Mouse (Mus musculus) liver, postnatal 0 days (tissue): ENCODE results near the gene Bckdhb. TPM values are rescaled to one million over a fixed set of nuclear protein-coding genes. Genes with fewer than 3 reads are reported as not detected.
"Not testable (repeated sequence)": the region's sequence is repeated elsewhere in the genome, so short reads cannot be mapped to it uniquely, and the experiment has no call there.

Experiments
- ATAC-seq: fragments of 200-750 bp; cut with Nextera tagmentation; 2 replicates; pipeline ENCODE4 v1.8.0; 2017; ENCODE audit warnings: mild to moderate bottlenecking, moderate library complexity
- DNase-seq: peaks from one replicate; pipeline ENCODE4 v3.0.0-alpha.2; 2016
- H3K27ac ChIP-seq: fragments of 300-500 bp; sonication (generic); 2 replicates; pipeline ENCODE4 v1.5.1; 2014; ENCODE audit warnings: antibody characterized with exemption, moderate library complexity, mild to moderate bottlenecking, low read depth
- H3K27me3 ChIP-seq: fragments of 300-500 bp; sonication (generic); 2 replicates; pipeline ENCODE4 v1.6.1; 2014; ENCODE audit warnings: low read length, control low read depth, mixed read lengths; ENCODE audit not compliant: insufficient read depth
- H3K36me3 ChIP-seq: fragments of 300-500 bp; sonication (generic); replicated peaks from 2 replicates; pipeline ENCODE4 v1.6.1; 2014; ENCODE audit warnings: mild to moderate bottlenecking, control low read depth, low read length, moderate library complexity, mixed read lengths; ENCODE audit not compliant: insufficient read depth
- H3K4me1 ChIP-seq: fragments of 300-500 bp; sonication (generic); 2 replicates; pipeline ENCODE4 v1.6.1; 2014; ENCODE audit warnings: antibody characterized with exemption, mild to moderate bottlenecking, control low read depth; ENCODE audit not compliant: insufficient read depth
- H3K4me2 ChIP-seq: fragments of 300-500 bp; sonication (generic); 2 replicates; pipeline ENCODE4 v1.6.1; 2014; ENCODE audit warnings: low read depth, mild to moderate bottlenecking, low read length, moderate library complexity, mixed read lengths
- H3K4me3 ChIP-seq: fragments of 300-500 bp; sonication (generic); 2 replicates; pipeline ENCODE4 v1.5.1; 2014; ENCODE audit warnings: low read depth, low read length
- H3K9ac ChIP-seq: fragments of 300-500 bp; sonication (generic); replicated peaks from 2 replicates; pipeline ENCODE4 v1.6.1; 2014; ENCODE audit warnings: mild to moderate bottlenecking, moderate library complexity
- H3K9me3 ChIP-seq: fragments of 300-500 bp; sonication (generic); 2 replicates; pipeline ENCODE4 v1.6.1; 2016; ENCODE audit warnings: mild to moderate bottlenecking, control low read depth, low read length, mixed read lengths
- CTCF ChIP-seq: sonication (generic); IDR thresholded peaks from 2 replicates; pipeline ENCODE4 v1.5.1; 2016; ENCODE audit warnings: antibody characterized with exemption, low read depth
- EP300 ChIP-seq: IDR thresholded peaks from 2 replicates; pipeline ENCODE4 v1.6.1; 2016; ENCODE audit warnings: antibody characterized with exemption, low read depth, mild to moderate bottlenecking
- WGBS: fragments of 180-500 bp; shearing (Covaris S2); extraction: QIAGEN DNeasy Blood & Tissue Kit; methylation state at CpG from one replicate; pipeline ENCODE4 v1.1.7; 2014; ENCODE audit not compliant: insufficient replicate concordance; 5-methylcytosine and 5-hydroxymethylcytosine counted together
- polyA plus RNA-seq: library from polyadenylated mRNA; unstranded; fragments of >200 nt; fragmentation: Nextera tagmentation; extraction: Ambion mirVana; gene quantifications from 2 replicates; pipeline ENCODE4 v1.2.1, GENCODE M21; 2015

Gene Bckdhb
- polyA plus RNA-seq, 1 experiment from 2014 or later, result 123 TPM

DNA sequence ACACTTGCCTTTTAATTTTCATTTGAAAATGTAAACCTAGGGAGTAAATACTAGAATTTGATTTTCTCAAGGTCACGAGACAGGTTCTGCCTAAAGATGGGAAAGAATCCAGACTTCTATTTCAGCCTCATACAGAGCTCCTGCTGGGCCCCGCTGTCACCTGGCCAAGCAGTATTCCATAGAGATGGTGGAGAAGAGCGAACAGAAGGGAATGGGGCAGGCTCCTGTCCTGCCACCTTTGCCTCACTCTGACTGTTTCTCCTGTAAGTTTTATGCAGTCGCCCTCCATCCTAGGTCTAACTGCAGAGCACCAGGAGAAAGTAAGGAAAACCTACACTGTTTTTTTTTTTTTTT is 720 bp downstream of the Bckdhb start:
- peak overlapping the region; percentile 94 for H3K27ac ChIP-seq
- H3K27me3 ChIP-seq, result no peaks in the 10 kb centered on the region
- DNase-seq (no peak), ATAC-seq (no peak)
- H3K4me2 ChIP-seq, result peak overlapping the region; percentile 90
- H3K9me3 ChIP-seq, result no peaks in the 10 kb centered on the region
- peak overlapping the region; percentile 82 for H3K9ac ChIP-seq
- no peaks in the 10 kb centered on the region for H3K36me3 ChIP-seq
- H3K4me1 ChIP-seq, result 0 out of 2 replicates have a peak, but pooled peaks cover 3% of the 10 kb centered on the region
- H3K4me3 ChIP-seq, result peak overlapping the region; percentile 73
- TF ChIP-seq CTCF (no peak), EP300 (no peak)
- WGBS, result 59% methylated on average over 4 of the region's 4 CpGs

DNA sequence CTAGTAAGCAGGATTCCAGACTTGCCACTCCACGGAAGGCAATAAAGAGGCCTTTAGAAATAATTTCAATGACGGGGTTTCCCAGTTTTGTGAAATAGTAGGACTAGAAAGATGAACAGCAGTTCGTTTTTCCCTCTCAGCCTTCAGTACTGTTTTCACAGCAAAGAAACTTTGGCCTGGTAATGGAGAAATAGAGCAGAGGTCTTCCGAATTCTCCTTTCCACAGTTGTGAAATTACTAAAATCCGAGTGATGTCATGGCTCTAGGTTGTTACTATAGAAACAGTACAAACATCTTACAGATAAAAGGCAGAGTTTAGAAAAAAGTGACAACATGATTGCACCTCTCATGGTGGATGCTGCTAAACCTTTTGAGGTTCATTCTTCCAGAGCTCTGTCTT is 1.4 kb downstream of the Bckdhb start:
- ATAC-seq (peak; percentile 53), DNase-seq (no peak)
- no peaks in the 10 kb centered on the region for H3K27me3 ChIP-seq
- H3K4me1 ChIP-seq, result 0 out of 2 replicates have a peak, but pooled peaks cover 3% of the 10 kb centered on the region
- H3K9me3 ChIP-seq, result no peaks in the 10 kb centered on the region
- H3K4me3 ChIP-seq, result peak overlapping the region; percentile 73
- 61% methylated on average over 5 of the region's 5 CpGs for WGBS
- H3K4me2 ChIP-seq, result peak overlapping the region; percentile 90
- 0 out of 2 replicates have a peak overlapping the region, but pooled peaks have one; percentile 34 for H3K9ac ChIP-seq
- TF ChIP-seq CTCF (no peak), EP300 (peak; percentile 63; the same call in 1 of the 2 replicates)
- H3K27ac ChIP-seq, result peak overlapping the region; percentile 94
- H3K36me3 ChIP-seq, result no peaks in the 10 kb centered on the region

GRCm38 (mm10) chr9:83939501-83939900 is 14.6 kb downstream of the Bckdhb start:
- H3K27ac ChIP-seq, H3K9me3 ChIP-seq, H3K4me3 ChIP-seq, H3K27me3 ChIP-seq, ATAC-seq, H3K4me2 ChIP-seq, H3K9ac ChIP-seq, H3K4me1 ChIP-seq, DNase-seq, H3K36me3 ChIP-seq: not testable (repeated sequence)

DNA sequence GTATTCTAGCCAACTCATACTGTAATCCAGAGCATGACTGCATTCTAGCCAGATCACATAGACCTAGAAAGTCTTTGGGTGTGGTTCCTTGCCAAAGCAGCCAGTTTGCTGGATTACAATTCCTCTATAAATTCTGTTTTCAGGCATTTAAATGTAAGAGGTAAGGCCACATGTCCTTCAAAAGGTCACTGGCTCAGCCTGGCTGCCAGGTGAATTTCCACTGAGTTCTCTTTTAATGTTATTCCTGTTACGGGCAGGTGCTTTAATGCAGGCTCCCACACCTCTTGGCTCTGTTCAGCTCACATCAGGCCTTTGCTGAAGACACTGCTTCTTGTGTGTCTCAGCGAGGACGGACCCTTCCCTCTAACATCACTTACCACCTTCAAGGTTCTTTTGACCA is 15.1 kb downstream of the Bckdhb start:
- no peaks in the 10 kb centered on the region for H3K27me3 ChIP-seq
- H3K4me2 ChIP-seq, result no peak overlapping the region
- WGBS, result 84% methylated on average over 3 of the region's 3 CpGs
- no peaks in the 10 kb centered on the region for H3K4me1 ChIP-seq
- H3K9ac ChIP-seq, result no peak overlapping the region
- H3K36me3 ChIP-seq, result 0 out of 2 replicates have a peak, but pooled peaks cover 2% of the 10 kb centered on the region
- no peak overlapping the region for H3K4me3 ChIP-seq
- no peak for ATAC-seq
- no peak for TF ChIP-seq EP300
- no peak for TF ChIP-seq CTCF
- H3K27ac ChIP-seq, result no peak overlapping the region
- DNase-seq, result no peak
- peaks cover 4% of the 10 kb centered on the region; the same call in 1 of the 2 replicates for H3K9me3 ChIP-seq

- H3K36me3 ChIP-seq, result 0 out of 2 replicates have a peak, but pooled peaks cover 2% of the 10 kb centered on the region
- 79% methylated on average over 9 of the region's 9 CpGs for WGBS
- H3K4me1 ChIP-seq, result no peaks in the 10 kb centered on the region
- no peak overlapping the region for H3K4me3 ChIP-seq
- peaks cover 4% of the 10 kb centered on the region; the same call in 1 of the 2 replicates for H3K9me3 ChIP-seq
- no peak overlapping the region for H3K27ac ChIP-seq
- H3K4me2 ChIP-seq, result no peak overlapping the region
- DNase-seq, result no peak
- H3K27me3 ChIP-seq, result no peaks in the 10 kb centered on the region
- TF ChIP-seq EP300 (no peak), CTCF (no peak)
- H3K9ac ChIP-seq, result no peak overlapping the region
- no peak for ATAC-seq
Observed at GRCm38 (mm10) chr9:83940537-83941363, 15.8 kb downstream of the Bckdhb start.

- TF ChIP-seq CTCF (no peak), EP300 (no peak)
- no peak overlapping the region for H3K27ac ChIP-seq
- ATAC-seq, result 0 out of 2 replicates have a peak, but pooled peaks have one; percentile 35
- H3K4me1 ChIP-seq, result no peaks in the 10 kb centered on the region; the same call in none of the 2 replicates
- DNase-seq, result no peak
- H3K4me2 ChIP-seq, result no peak overlapping the region
- H3K27me3 ChIP-seq, result no peaks in the 10 kb centered on the region
- H3K9ac ChIP-seq, result no peak overlapping the region
- 57% methylated on average over 4 of the region's 4 CpGs for WGBS
- H3K36me3 ChIP-seq, result no peaks in the 10 kb centered on the region; the same call in 1 of the 2 replicates
- H3K4me3 ChIP-seq, result no peak overlapping the region
- H3K9me3 ChIP-seq, result no peaks in the 10 kb centered on the region
Observed at GRCm38 (mm10) chr9:83951336-83951735, 26.4 kb downstream of the Bckdhb start.
